Mouse (Mus musculus) erythroblast, adult 5-6 weeks (primary cell): ENCODE results near the gene Tmprss2. TPM values are rescaled to one million over a fixed set of nuclear protein-coding genes. Genes with fewer than 3 reads are reported as not detected.
"Not testable (repeated sequence)": the region's sequence is repeated elsewhere in the genome, so short reads cannot be mapped to it uniquely, and the experiment has no call there.

ENCODE experiments used
- ATAC-seq: replicated peaks from 2 replicates; pipeline ENCODE4 v1.8.0; 2016; ENCODE audit warnings: moderate number of reproducible peaks, mild to moderate bottlenecking, moderate TSS enrichment, inconsistent platforms; ENCODE audit not compliant: poor library complexity, low FRiP score, severe bottlenecking
- total RNA-seq, 2 experiments: library from RNA; stranded (forward) in 1 of 2; stranded (reverse) in 1 of 2; fragments of 150-400 nt in 1 of 2; fragments of 200-764, 138-1000 nt in 1 of 2; gene quantifications; 2 replicates each; pipeline versions ENCODE4 v1.2.3 to v1.2.4; 2015 to 2017; ENCODE audit warnings: low replicate concordance in 2 of 2

The Tmprss2 gene
- total RNA-seq, 2 experiments from 2014 or later, result not detected

DNA sequence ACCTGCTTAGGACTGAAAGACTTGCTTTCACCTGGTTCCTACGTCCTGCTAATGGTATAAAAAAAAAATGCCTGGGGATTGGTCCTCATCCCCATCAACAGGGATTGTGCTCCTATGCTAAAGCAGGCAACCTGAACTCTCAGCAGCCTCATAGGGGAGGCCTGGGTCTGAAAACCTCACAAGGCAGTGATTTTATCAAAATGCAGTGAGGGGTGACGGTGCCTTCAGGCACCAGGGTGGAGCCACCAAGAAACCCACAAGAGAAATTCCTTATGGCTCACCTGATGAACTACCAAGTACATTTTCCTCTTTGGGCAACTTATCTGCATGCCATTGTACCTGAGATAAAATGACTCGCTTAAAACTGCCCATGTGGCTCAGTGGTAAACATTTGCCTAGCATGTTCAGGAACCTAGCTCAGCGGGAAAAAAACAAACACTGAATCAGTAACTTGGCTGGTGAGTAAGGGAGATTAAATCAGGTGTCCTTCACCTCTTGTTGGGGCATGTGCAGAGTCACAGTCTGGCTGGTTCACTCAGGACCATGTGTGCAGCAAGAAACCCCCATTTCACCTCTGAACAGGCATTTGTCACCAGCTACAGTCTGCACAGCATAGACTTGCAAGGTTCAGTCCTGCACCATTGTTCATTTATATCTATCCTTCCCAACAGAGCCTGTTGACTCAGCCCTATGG is 17.0 kb downstream of the Tmprss2 start:
- ATAC-seq, result no peak

DNA sequence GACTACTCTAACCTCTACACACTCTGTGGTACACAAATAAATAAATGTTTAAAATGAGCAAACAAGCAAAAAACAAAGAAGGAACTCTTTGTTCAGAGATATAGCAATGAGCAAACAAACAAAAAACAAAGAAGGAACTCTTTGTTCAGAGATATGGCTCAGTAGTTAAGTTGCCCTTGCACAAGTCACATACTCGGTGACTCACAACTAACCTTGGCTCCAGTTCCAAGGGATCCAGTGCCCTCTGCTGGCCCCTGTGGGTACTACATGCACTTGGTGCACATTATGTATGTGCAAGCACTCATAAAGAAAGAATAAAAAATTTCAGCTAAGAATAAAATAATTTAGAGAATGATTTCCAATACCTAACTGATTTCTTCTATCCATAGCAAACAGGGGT is 17.9 kb downstream of the Tmprss2 start:
- peak; percentile 69 for ATAC-seq

DNA sequence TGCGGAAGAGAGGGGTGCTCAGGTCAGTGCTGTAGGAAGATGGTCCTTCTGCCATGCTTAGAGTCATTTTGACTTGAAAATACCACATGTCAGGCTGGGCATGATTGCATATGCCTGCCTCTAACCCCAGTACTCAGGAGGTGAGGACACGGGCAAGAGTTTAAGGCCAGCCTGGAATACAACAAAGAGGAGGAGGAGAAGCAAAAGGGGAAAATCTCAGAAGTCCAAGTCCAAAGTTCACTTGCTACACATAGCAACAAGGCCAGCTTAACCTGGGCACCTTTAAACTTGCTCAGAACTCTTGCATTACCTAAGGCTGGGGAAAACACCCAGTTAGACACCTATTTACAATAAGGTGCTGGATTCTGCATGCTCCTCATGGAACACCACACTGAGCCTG is 19.5 kb downstream of the Tmprss2 start:
- no peak for ATAC-seq

DNA sequence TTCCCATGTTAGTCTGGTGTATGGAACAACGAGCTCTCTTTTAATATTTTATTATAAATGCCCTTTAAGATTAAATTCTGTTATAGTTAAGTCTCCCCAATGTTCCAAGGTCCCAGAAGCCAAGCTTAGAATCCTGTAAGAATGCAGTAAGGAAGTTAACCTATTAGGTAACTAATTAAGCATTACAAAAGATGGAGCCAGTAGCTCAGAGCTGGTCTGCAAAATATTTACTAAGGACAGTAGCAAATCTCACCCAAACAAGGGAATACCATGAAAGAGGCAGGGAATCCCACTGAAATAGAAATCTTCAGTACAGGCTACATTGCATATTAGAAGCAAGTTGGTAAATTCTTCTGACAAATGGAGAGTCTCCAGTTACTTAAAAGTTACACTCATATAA is 28.1 kb downstream of the Tmprss2 start:
- not testable (repeated sequence) for ATAC-seq

DNA sequence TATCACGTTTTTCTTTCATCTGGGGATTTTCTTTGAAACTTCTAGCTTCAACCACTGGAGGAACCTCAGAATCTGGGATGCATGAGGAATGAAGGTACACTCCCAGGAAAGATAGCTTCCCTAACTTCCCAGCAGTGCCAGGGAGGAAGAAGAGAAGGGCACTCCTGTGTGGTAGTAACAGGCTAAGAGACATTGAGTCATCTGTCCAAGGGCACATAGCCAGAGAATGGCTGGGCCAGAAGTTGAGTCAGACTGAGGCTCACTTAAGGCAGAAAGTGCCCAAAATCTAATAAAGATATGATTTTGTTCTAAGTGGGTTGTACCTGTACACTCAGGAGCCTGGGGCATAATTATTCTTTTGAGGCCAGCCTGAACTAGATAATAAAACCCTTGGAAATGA is 41.6 kb downstream of the Tmprss2 start:
- no peak for ATAC-seq

DNA sequence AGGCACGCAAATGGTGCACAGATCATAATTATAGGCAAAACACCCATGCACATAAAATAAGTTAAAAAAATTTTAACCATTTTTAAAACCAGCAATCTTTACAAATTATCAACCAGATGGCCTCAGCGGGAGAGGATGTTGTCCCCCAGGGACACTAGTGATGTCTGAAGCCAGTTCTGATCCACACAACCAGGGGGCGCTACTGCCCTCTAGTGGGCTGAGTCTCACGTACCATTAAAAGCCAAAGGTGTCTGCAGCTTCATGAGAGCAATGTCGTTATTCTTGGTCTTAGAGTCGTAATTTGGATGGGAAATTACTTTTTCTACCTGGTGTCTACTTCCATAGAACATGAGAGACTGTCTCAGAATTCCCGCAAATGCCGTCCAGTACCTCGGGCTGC is 42.3 kb downstream of the Tmprss2 start:
- ATAC-seq, result no peak

DNA sequence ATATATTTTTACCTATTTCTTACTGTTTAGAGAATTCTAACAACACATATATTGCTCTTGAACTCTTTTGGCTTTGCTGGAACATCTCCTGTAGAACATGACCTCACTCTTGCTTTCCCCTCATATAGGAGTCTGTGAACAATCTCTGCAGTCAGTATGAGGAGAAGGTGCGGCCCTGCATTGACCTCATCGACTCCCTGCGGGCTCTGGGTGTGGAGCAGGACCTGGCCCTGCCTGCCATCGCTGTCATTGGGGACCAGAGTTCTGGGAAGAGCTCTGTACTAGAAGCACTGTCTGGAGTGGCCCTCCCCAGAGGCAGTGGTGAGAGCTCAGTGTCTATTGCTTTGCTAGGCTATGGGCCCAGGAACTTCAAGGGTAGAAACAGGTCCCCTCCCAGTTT is 66.7 kb downstream of the Tmprss2 start:
- 0 out of 2 replicates have a peak, but pooled peaks have one; percentile 22 for ATAC-seq

DNA sequence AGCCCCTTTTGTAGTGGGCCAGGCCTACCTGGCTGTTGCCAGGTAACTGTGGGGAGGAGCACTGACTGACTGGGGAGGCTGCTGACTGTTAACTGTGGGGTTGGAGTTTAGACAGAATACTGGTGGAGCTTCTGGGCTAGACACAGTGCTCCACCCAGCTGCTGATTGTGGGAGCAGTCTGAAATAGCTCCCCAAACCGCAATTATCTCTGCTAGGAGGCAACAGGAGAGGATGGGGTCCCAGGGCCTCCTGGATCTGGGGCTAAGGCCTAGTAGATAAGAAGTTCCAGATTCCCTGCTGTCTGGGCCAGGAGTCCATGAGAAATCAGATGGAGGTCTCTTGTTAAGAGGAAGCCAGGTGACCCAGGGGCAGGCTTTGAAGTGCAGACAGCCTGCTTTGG is 74.1 kb downstream of the Tmprss2 start:
- no peak for ATAC-seq

DNA sequence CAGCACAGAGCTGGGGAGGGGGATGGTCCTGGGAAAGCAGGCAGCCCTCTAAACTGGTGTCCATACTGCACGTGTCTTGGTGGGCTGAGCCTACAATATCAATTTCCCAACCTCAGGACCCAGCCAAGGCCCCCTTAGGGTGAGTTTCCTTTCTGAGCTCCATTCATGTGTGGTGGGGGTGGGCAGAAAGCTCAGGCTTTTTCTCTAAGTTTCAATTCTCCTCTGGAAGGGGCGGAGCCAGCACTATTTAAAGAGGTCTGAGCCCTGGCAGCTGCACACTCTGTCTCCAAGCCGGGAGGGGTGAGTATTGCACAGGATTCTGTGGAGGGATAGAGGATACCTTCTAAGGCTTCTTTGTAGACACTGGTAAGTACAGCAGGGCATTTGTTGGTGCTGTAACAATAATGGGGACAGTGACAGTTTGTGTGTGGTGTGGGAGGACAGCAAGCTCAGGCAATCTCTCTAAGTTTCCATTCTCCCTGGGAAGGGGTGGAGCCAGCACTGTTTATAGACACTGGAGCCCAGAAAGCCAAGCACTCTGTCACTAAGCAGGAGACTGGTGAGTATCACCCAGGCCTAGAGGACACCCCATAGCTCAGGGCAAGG is 75.1 kb downstream of the Tmprss2 start:
- no peak for ATAC-seq

DNA sequence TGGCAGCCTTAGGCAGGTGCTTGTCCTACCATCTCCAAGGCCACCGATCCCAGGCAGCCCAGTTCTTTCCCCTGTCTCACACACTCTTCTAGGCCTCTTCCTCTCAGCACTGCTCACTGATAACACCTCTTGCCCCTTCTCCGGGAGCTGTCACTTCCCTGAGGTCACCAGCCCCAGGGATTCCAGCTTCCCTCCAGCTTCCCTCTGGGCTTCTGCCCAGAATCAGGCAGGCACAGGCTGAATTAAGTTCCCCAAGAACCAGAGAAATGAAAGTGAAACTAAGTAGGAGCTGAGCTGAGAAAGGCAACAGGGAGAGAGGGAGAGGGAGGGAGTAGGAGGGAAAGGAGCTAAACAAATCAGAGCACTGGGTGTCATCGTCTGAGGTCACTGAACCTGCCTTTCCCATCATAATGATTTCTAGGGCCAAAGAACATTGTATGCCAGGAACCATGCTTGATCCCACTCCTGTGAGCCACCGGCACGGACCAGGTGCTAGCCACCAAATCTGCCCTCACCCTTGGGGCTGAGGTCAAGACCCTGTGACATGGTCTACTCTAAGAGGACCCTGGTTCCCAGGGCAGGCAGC is 76.0 kb downstream of the Tmprss2 start:
- peak; percentile 29; the same call in 1 of the 2 replicates for ATAC-seq

DNA sequence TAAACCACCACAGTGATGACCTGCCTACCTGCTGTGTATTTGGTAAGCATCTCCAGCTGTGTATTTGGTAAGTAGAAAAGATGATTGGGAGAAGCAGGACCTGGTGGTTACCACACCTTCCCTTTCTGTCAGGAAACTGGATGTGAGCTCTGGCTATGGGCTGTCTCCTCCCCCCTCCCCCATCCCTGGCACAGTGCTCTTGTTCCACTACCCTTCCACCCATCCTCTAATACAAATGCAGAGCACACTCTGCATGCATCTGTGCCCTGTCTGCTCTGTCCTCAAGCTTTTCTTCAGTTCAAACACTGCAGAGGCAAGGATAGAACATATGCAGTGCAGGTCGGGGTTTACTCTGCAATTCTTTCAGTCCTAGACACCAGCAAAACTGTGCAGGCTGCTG is 76.5 kb downstream of the Tmprss2 start:
- ATAC-seq, result no peak

DNA sequence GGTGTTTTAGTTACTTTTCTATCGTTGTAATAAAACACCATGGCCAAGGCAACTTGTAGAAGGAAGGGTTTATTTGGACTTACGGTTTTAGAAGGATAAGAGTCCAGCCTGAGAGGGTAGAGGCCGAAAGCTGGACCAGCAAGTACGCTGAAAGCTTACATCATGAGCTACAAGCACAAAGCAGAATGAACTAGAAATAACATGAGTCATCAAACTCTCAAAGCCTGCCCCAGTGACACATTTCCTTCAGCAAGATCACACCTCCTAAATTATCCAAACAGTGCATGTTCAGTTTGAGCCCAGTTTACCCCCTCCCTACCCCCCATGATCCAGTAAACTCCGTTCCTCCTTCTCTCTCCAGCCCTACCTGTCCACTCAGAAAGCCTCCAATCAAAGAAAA is 77.2 kb downstream of the Tmprss2 start:
- no peak for ATAC-seq

DNA sequence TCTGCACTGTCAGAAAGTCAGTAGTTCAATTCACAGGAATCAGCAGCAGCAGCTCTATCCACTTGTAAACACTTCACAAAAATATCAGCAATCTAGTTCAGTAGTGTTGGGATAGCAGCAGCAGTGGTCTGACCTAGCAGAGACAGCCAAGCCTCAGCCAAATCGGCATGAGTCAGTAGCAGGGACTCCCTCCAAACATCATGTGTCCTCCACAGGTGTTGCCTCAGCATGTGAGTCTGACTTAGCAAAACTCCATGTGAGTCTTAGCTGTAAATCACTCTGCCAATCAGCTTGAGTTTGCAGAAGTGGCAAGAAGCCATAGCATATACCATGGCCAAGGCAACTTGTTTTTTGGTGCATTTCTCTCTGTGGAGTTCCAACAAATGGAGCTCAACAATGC is 77.9 kb downstream of the Tmprss2 start:
- no peak for ATAC-seq

DNA sequence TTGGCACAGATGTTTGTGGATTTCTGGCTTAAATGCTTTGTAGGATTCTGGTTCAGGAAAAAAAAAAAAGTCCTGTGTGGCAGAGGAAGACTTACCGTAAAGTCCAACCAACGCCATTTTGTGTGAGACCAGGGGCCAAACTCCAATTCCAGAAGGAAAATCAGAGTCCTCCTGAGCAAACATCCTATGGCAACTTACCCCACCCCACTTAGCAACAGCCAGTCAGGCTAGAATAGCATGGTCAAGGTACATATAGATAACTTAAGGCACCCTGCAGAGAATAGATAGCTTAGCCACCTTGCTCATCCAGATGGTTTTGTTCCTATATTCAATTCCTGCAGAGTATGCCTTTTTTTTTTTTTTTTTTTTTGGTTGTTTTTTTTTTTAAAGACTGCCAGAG is 81.8 kb downstream of the Tmprss2 start:
- no peak for ATAC-seq

DNA sequence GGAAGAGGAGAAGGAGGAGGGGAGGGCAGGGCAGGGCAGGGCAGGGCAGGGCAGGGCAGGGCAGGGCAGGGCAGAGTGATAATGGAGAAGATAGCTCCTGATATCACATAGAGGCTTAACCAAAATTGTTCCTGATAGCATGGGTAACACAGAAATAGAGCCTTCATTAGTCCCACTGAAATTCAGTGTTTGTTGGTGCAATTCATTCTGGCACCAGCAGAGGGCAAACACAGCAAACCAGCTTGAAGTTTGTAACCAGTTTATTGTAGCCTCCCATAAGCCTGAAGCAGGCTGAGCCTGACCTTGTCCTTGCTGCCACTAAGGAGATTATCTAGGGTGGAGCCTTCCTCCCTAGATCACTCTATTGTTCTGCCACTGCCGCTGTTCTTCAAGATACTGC is 88.0 kb downstream of the Tmprss2 start:
- ATAC-seq, result no peak

DNA sequence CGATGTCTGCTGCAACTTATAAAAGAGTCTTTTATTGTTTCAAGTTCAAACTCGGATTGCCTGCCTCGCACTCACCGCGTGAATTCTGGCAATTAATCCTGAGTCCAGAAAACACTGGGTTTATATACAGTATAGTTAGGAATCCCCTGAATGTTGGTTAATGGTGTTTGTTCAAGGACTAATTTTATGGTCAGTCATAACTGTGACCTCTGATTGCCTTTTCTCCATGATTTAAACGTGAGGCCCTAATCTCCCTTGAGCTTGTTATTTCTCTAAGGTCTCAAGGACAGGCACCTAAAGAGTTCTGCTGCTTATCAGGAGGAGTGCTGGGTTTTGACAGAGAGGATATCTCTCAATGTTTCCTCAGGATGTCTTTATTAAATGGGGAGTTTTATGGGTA is 89.0 kb downstream of the Tmprss2 start:
- ATAC-seq, result no peak

DNA sequence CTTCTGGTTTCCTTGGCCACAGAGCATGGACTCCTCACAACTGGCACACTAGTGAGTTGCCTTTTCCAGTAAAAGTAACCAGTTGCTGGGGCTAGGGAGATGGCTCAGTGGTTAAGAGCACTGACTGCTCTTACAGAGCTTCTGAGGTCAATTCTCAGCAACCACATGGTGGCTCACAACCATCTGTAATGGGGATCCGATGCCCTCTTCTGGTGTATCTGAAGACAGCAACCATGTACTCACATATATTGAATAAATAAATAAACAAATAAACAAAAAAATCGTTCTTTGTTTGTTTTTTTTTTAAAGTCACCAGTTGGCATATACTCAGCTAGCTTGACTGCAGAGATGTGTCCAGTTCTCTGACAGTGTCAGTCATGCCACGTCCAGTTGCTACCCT is 94.7 kb downstream of the Tmprss2 start:
- no peak for ATAC-seq

Other genes with a start within 250 kb of the Tmprss2 start
- 2.1 and 3.6 TPM in 2 replicates for gene Mx1, start 148.3 kb downstream of the Tmprss2 start, total RNA-seq (2015; ENCODE audit: low replicate concordance)
- gene Mx1, start 148.3 kb downstream of the Tmprss2 start, total RNA-seq (2017; ENCODE audit: low replicate concordance), result 8.5 and 9.1 TPM in 2 replicates
- gene Fam3b, start 96.4 kb downstream of the Tmprss2 start, total RNA-seq (2015; ENCODE audit: low replicate concordance), result not detected in 2 replicates
- not detected in 2 replicates for gene Fam3b, start 96.4 kb downstream of the Tmprss2 start, total RNA-seq (2017; ENCODE audit: low replicate concordance)
- gene Ripk4, start 152.6 kb upstream of the Tmprss2 start, total RNA-seq (2015; ENCODE audit: low replicate concordance), result not detected in 2 replicates
- gene Ripk4, start 152.6 kb upstream of the Tmprss2 start, total RNA-seq (2017; ENCODE audit: low replicate concordance), result not detected in 2 replicates
- gene Prdm15, start 240.7 kb upstream of the Tmprss2 start, total RNA-seq (2015; ENCODE audit: low replicate concordance), result 5.0 and 16.5 TPM in 2 replicates
- gene Prdm15, start 240.7 kb upstream of the Tmprss2 start, total RNA-seq (2017; ENCODE audit: low replicate concordance), result 2.3 and 3.6 TPM in 2 replicates